Mouse (Mus musculus): ENCODE results near the gene Adat2. TPM values are rescaled to one million over a fixed set of nuclear protein-coding genes. Genes with fewer than 3 reads are reported as not detected.

The Adat2 gene
- total RNA-seq, 2 experiments from 2014 or later, result 2.7 to 2.9 TPM

DNA sequence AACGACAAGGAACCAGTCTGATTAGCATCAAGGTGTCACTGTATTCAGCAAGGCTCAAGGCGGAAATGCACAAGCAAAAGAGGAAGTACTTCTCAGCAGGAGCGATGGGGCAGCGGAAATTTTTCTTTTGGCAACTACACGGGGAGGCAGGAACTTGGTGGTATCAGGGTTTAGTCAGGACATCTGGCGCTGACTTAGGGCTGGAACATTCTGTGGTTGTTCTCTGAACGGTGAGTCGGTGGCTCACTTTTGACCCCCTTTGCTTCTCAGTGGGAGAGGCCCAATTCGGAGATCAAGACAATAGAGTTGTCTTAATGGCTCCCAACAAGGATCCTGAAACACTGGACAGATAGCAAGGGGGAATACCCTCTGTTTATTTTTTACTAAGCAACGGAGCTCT, 39.5 kb downstream of the Adat2 start:
- no peak for DNase-seq
- intact Hi-C loops (cut with DNase I), result no loop called here

DNA sequence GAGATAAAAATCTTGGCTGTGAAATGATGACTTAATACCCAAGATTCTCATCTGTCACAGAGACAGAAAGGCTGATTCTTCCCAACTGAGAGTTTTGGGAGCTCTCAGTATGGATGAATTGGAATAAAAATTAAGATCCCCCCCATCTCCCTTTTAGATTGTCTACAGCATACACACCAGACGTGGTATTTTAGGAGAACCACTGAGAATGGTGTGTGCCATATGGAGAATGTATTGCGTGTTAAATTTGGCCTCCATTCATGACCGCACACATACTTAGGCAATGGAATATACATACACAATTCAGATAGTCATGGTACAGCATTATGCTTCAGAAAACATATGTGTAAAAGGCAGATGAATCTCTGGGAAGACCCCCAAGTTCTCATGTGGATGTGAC, 40.8 kb downstream of the Adat2 start:
- DNase-seq, result no peak
- intact Hi-C loops (cut with DNase I), result no loop called here

DNA sequence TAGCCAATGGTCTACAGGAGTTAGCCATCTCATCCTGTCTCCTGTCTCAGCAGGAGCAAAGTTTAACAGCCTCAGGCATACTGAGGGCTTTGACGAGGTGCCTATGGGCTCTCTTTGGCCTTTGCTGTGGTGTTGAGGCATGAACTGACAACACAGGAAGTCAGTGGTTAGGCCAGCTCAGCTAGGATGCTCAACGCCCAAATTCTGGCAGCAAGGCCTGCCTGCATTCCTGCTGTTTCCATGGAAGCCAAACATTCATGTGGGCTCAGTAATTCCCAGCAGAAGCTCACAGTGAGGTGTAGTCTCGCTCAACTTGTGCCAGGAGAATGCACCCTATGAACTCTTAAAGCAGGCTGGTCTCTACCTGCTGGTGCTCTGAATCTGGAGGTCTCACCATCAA, 43.4 kb downstream of the Adat2 start:
- intact Hi-C loops (cut with DNase I), result no loop called here
- DNase-seq, result no peak

DNA sequence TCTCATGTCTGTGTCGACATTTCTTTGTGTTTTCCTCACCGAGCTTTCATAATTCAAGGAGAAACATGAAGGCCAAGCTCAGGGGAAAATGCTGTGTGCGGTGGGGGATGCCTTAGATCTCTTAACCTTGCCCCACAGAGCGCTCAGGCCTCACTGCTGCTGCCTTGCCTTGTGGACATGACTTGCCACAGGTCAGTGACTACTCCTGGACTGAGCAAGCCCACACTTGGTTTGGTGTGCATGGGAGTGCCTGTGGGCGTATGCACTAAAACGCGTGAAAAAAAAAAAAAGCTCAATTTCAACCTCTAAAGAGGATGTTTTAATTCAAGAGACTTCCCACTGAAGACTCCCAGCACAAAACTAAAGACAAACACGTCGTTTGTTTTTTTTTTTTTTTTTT, 44.2 kb downstream of the Adat2 start:
- no peak for DNase-seq
- intact Hi-C loops (cut with DNase I), result no loop called here

DNA sequence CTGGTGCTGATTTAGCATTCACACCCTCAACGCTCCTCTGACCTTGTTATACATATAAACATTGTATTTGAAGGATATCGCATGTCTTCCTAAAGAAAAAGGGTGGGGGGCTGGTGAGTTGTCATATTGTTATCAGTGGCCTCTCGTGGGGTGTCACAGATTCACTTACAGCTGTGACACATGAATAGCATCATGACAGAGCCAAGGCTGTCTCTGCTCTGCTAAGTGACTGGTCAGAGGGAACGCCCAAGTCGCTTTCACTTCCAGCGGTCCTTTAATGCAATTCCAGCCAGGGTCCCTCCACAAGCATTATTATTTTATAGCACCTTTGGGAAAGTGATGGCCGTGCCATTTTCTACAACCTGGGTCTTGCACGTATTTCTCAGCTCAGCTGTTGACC, 44.8 kb downstream of the Adat2 start:
- intact Hi-C loops (cut with DNase I), result no loop called here
- no peak for DNase-seq

DNA sequence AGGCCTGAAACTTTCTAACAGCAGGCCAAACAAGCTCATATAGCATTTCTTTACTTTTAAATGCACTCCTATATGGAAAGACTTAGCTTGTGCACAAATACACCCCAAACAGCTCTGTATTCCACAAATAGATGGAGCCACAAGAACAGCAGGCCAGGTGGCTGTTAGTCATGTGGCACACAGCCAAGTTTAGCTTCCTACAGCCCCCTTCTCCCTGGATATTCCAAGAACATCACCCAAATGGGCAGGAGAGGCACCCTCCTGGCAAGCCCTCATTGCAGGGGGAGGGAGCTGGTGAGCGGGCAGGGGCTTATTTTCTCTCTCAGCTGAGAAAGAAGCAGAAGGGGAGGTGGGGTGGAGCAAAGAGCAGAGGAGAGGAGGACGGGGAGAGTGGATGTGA, 48.2 kb downstream of the Adat2 start:
- DNase-seq, result no peak
- intact Hi-C loops (cut with DNase I), result no loop called here

Other genes with a start within 250 kb of the Adat2 start
- 10 to 100 TPM; 45.6 to 45.8 TPM for gene Phactr2, start 78.5 kb upstream of the Adat2 start, total RNA-seq (2021)
- gene Fuca2, start 53.4 kb upstream of the Adat2 start, total RNA-seq (2021), result 100 to 1,000 TPM; 243 to 271 TPM
- gene Pex3, start 248 bp downstream of the Adat2 start, total RNA-seq (2021), result 10 to 100 TPM; 16.7 to 21.5 TPM